Mouse (Mus musculus) CD4-positive helper T cell, adult 2 months (primary cell): Measurements from ENCODE around the gene Zdhhc8.

Source experiments
- DNase-seq: peaks from one replicate; pipeline ENCODE4 v3.0.0-alpha.2; 2012; ENCODE audit warnings: low read depth, missing footprints, low spot score

Gene Zdhhc8

DNA sequence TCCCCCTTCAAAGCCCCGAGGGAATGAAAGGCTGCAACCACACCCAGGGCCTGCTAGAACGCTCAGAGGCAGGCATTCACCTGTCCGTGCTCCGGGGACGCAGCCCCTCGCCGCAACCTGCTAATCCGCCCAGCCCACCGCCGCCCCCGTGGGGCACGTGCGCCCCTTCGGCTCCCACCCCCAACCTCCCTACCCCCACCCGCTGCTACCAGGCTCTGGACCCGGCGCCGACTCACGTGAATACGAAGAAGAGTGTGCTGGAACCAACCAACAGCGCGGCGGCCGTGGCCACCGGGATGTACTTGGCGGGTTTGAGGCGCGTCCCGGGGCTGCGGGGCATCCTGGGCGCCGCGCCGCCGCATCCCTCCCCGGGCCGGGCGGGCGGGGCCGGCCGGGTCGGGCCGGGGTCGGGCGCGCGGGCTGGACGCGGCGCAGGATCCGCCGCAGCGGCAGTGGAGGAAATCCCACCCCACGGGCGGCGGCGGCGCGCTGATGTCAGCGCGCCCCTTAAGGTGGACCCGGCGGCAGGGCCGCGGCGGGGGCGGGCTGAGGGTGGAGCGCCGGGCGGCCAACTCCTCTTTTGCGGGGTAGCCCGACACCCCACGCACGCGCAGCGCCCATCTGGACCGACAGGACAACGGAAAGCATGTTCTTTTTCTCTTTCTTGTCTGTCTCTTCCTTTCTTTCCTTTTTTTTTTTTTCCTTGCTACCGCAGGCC is at the start of gene Zdhhc8:
Gene Zdhhc8 (minus strand): TSS at position 466 of the 718 bp plus-strand sequence.
- peak; percentile 76 for DNase-seq

DNA sequence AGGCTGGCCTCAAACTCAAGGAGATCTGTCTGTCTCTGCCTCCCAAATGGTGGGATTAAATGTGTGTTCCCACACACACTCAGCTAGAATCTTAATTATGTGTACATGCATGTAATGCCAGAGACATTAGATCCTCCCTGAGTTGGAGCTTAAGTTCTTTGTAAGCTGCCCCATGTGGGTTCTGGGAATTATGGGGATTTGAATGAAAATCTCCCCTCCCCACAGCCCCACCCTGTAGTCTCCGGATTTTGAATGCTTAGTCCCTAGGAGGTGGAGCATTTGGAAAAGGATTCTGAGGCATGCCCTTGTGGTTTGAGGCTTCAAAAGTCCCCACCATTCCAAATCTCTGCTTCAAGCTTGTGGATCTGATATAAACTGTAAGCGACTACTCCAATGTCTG is 40.2 kb upstream of the Zdhhc8 start:
- no peak for DNase-seq

DNA sequence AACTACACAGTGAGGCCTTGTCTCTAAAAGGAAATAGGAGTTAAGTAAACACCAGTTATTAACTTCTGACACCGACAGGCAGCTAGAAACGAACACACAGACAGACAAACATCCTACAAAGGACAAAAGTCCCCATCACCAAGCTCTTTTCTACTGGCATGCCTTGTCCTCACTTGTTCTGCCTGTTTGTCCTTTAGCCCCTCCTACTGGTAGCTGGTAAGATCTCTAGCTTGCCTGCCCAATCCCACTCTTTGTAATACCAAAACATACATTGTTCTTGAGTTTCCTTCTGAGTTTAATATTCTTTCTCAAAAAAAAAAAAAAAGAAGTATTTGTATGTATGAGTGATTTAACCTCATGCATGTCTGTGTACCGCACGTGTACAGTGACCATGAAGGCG is 33.2 kb upstream of the Zdhhc8 start:
- no peak for DNase-seq

- no peak for DNase-seq
Observed at GRCm38 (mm10) chr16:18265024-18265423, 30.1 kb upstream of the Zdhhc8 start.

GRCm38 (mm10) chr16:18258221-18258620 is 23.3 kb upstream of the Zdhhc8 start, which contains the start of gene Gm49776:
Gm49776 (minus strand) TSS chr16:18258321.
- DNase-seq, result no peak

GRCm38 (mm10) chr16:18253866-18254265 is 18.9 kb upstream of the Zdhhc8 start:
- DNase-seq, result no peak

GRCm38 (mm10) chr16:18252736-18253135 is 17.8 kb upstream of the Zdhhc8 start:
- DNase-seq, result no peak

DNA sequence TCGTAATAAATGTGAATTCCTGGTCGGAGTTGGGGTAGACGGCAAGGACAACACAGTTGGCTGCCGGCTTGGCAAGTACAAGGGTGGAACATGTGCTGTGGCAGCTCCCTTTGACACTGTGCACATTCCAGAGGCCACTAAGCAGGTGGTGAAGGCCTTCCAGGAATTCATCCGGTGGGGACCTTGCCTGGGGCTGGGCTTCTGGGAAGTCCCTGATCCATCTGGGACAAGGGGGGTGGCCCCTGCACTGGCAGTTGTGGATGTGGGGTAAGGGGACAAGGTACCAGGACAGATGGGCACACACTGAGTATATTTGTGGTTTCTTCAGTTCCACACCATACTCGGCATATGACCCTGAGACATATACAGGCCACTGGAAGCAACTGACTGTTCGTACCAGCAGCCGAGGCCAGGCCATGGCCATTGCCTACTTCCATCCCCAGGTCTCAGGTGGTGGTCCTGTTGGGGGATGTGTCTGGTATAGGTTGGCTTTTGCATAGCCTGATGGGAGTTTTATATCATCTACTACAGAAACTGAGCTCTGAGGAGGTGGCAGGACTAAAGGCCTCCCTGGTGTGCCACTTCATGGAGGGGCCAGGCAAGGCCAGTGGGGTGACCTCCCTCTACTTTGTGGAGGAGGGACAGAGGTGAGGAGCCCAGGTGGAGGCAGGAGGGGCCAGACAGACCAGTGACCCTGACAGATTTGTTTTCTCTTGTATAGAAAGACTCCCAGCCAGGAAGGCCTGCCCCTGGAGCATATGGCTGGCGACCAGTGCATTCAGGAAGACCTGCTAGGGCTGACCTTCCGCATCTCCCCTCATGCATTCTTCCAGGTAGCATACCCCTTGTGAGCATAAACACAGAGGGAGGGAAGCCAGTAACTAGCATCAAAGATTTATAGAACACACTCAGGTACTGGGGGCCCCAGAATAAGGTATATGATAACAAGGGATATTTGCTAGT is 16.2 kb upstream of the Zdhhc8 start:
- no peak for DNase-seq

DNA sequence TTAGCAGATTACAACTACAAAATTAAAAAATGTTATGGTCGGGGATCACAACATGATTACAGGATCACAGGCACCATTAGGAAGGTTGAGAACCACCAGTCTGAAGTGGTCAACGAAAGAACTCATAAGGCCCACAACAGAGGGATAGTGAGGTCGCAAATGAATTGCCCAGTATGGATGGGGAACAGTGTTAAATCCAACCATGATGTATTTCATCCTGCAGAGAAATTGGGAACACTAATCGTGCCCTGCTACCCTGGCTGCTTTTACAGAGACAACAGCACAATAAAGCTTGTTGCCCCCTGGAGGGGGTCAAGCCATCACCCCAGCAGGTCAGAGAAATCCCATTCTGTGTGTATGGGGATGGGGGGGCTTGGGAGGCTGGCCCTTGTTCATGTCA is 15.3 kb upstream of the Zdhhc8 start:
- no peak for DNase-seq

DNA sequence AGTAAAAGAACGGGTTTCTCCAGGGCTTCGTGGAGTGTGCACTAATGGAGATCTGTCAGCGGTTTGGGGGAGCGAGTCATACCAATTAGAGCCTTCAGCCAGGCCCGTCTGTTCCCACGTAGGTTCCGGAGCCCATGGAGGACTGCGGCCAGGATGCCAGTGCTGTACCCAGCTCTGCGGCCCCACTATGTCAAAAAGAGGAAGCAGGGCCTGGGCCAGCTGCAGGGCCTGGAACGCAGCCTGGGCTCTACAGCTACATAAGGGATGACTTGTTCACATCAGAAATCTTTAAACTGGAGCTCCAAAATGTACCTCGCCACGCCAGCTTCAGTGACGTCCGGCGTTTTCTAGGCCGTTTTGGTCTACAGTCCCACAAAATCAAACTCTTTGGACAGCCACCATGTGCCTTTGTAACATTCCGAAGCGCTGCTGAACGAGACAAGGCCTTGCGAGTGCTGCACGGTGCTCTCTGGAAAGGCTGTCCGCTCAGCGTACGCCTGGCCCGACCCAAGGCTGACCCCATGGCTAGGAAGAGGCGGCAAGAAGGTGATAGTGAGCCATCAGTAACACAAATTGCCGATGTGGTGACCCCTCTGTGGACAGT is 14.5 kb upstream of the Zdhhc8 start:
- no peak for DNase-seq

- peak; percentile 99 for DNase-seq
Observed at GRCm38 (mm10) chr16:18248433-18249363, 13.8 kb upstream of the Zdhhc8 start, which contains the start of the genes Trmt2a and Ranbp1. Trmt2a (plus strand) TSS chr16:18248679. Ranbp1 (minus strand) TSS chr16:18248732.

DNA sequence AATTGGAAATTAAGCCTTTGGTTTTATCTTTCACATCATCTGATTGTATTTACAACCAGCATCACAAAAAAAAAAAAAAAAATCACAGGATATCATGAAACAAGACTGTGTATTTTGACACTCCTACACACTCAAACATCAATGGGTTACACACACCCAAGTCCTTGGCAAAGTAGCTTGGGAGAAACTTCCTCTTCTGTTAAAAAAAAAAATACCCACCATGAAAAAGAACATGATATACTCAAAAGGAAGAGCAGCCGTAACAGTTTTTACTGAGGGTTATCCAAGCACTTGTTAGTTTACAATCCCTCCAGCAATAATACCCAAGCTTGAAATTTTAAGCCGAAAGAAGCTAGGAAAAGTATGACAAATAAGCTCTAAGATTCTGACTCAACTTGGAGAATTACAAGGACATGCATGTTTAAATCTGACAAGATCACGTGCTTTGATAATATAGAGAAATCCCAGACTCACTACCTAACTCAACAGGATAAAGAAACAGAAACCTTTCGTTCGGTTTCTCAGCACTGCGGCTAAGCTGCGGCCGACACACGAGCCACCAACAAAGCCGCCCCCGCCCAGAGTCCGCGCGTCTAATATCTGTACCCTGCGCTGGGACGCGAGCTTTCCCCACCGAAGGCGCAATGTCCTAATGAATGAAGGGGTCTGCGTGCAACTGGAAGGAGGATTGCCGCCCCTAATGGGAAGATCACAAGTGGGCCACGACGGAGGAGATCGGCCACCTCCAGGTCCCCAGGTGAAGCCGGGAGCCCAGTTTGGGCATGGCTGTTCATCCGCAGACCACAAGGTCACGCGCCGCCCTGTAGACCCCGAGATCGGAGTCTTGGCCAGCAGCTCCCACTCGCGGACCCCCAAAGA is 12.8 kb upstream of the Zdhhc8 start:
- peak; percentile 50 for DNase-seq

DNA sequence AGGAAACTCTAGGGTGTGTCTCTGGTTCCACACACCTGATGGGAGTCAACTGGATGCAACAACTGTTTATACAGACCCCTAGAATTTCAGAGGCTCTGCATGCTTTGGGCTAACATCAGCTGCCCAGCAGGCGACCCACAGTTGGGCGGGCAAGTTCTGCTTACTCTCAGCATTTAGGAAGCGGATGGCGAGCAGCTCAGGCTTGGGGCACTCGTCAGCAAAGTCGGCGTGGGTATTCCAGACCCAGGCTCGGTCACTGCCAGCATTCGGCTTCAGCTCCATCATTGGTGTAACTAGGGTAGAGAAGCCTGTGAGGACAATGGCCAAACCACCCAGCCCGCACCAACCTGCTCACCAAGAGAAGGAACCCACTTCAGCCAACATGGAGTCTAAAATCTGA is 6.6 kb upstream of the Zdhhc8 start:
- no peak for DNase-seq

- DNase-seq, result no peak
Observed at GRCm38 (mm10) chr16:18236676-18237501, 2.0 kb upstream of the Zdhhc8 start.

DNA sequence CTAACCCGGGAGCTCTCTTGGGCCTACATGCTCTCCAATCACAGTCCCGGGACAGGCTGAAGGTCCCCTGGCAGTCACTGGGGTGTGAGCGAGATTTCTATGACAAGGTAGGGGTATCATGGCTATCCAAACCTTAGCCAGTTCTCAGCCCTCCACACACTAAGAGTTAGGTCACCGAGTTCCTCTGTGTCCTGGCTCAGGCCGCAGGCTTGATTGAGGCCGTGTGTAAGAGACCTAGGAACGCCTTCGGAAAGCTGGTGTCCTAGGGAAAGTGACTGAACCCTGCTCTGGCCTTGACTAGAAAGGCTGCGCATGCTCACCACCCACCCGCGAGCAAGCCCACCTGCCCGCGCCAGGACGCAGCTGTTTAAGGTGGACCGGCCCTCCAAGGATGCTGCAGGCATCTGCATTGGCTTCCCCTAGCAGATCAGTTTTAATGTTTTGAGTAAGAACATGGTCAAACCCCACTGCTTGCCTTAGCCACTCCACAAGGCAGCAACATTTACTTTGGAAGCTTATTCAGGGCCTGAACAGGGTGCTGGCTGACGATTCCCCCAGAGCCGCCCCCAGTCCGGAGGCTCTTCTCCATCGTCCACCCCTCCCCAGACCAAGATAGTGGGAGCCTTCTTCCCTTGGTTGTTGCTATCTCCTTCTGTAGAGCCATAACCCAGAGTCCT is 591 bp upstream of the Zdhhc8 start:
- DNase-seq, result peak; percentile 33

DNA sequence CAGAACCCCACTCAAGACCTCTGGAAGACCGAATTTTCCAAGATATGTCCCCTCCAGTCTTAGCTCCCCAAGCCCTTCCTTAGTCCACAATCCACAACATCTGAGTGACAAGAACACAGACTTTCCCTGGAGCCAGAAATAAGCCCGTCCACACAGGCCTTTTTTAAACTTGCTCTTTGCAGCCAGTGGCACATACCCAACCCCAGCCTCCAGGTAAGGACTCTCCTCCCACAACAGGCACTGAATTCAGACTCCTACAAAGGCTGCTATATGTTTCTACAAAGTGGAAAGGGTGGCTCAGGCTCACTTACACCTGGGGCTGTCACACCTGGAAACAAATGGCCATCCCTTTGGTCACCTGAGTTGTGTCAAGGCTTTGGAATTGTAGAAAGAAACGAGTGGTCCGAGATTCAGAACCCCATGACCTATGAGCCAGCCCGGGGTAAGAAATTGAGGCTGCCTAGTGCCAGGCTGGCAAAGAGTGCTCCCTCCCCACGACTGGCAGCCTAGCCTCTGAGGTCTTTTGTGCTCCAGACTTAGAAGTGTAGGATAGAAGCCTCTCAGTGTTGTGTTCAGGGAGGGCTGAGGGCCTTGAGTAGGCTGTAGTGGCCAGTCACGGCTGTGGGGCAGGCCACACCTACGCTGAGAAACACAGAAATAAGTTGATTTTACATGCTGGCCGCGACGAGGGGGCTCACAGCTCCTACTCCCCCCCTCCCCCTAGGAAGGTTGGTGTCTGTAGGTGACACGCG is 841 bp downstream of the Zdhhc8 start:
- DNase-seq, result peak; percentile 22

GRCm38 (mm10) chr16:18233451-18233850 is 1.5 kb downstream of the Zdhhc8 start:
- no peak for DNase-seq

- no peak for DNase-seq
Observed at GRCm38 (mm10) chr16:18231451-18231850, 3.5 kb downstream of the Zdhhc8 start.
